Comparison of ENCODE assay signal across 27 mouse cellular contexts in genomic region chr12:71431116-71431515, GRCm38 (mm10).
DNase-seq lines count a peak whose midpoint lies in the region; ATAC-seq and TF ChIP-seq lines count a peak whose summit lies in the region.
"Had no signal": no experiment of that assay in that cellular context is flagged by ENCODE, and none has a peak within 500 bp of the region (broad histone marks: within the 10 kb centered on the region; RNA-seq: fewer than 3 reads in every experiment).

No protein-coding gene starts in this region.

- H3K4me2 ChIP-seq in embryonic facial prominence, embryonic 11.5 days (ENCODE audit: low read depth, low read length), result no peak overlapping the region
- H3K4me2 ChIP-seq: embryonic facial prominence, embryonic 13.5 days; forebrain, embryonic 15.5 days; hindbrain, embryonic 13.5 days; limb, embryonic 13.5 days; liver, embryonic 11.5 days; midbrain, embryonic 12.5 days had no signal

- 0 out of 2 replicates have a peak overlapping the region, but pooled peaks have one; percentile 3 for H3K27ac ChIP-seq in embryonic facial prominence, embryonic 11.5 days (replicated peaks; ENCODE audit: low read depth, low read length)
- H3K27ac ChIP-seq: embryonic facial prominence, embryonic 13.5 days; forebrain, embryonic 10.5 days; forebrain, embryonic 15.5 days; hindbrain, embryonic 13.5 days; left cerebral cortex, adult 2 months; limb, embryonic 13.5 days; midbrain, embryonic 12.5 days had no signal

- WGBS in embryonic facial prominence, embryonic 11.5 days, result 64% methylated on average over 8 of the region's 8 CpGs
- 74% methylated on average over 8 of the region's 8 CpGs for WGBS in lung, adult 2 months

- H3K9ac ChIP-seq in embryonic facial prominence, embryonic 11.5 days (replicated peaks; ENCODE audit: low read length), result no peak overlapping the region
- H3K9ac ChIP-seq: embryonic facial prominence, embryonic 13.5 days; forebrain, embryonic 15.5 days; hindbrain, embryonic 13.5 days; limb, embryonic 13.5 days; midbrain, embryonic 12.5 days had no signal

- peaks cover 12% of the 10 kb centered on the region; the same call in 1 of the 2 replicates for H3K4me1 ChIP-seq in embryonic facial prominence, embryonic 11.5 days (ENCODE audit: control insufficient read depth, insufficient read depth, low read length)
- H3K4me1 ChIP-seq in lung, adult 2 months (ENCODE audit: control insufficient read depth, insufficient read depth, low read length), result no peaks in the 10 kb centered on the region
- H3K4me1 ChIP-seq: megakaryocyte, embryonic 14.5 days had no signal

- intact Hi-C loops in left cerebral cortex, postnatal 4 days (cut with DNase I), result no loop called here
- intact Hi-C loops in heart, postnatal 36 days (cut with DNase I), result no loop called here

- no peak for TF ChIP-seq POLR2A in lung, adult 2 months (IDR thresholded peaks at IDR 0.05; ENCODE audit: borderline replicate concordance, extremely low read depth, low read depth, low read length)

- DNase-seq in left cerebral cortex, postnatal 4 days, result peak; percentile 31
- no peak for DNase-seq in left cerebral cortex, adult 11 months (ENCODE audit: low spot score)
- peak; percentile 79 to 87 for DNase-seq in cerebellum, adult 18-20 months
- DNase-seq in cerebellum, postnatal 10 days, result peak; percentile 71 to 79
- no peak for DNase-seq in embryonic facial prominence, embryonic 11.5 days (ENCODE audit: low spot score)
- no peak for DNase-seq in heart, postnatal 36 days
- DNase-seq in frontal cortex, adult 2 months (ENCODE audit: extremely low spot score in 1 of 2, low spot score in 1 of 2), result no peak
- no peak for DNase-seq in lung, adult 2 months
- DNase-seq: adrenal gland, postnatal 10 days; gastrocnemius, postnatal 14 days; kidney, adult 9 months; kidney, postnatal 10 days; lung, postnatal 4 days; spleen, adult 18-20 months; thymus, postnatal 14 days had no signal

- TF ChIP-seq CTCF in lung, adult 2 months (IDR thresholded peaks at IDR 0.05; ENCODE audit: insufficient read depth, low read length), result no peak

- no peaks in the 10 kb centered on the region for H3K36me3 ChIP-seq in embryonic facial prominence, embryonic 11.5 days (replicated peaks; ENCODE audit: control insufficient read depth, insufficient read depth, low read depth, low read length)
- H3K36me3 ChIP-seq: embryonic facial prominence, embryonic 13.5 days; forebrain, embryonic 10.5 days; forebrain, embryonic 15.5 days; hindbrain, embryonic 13.5 days; limb, embryonic 13.5 days; midbrain, embryonic 12.5 days had no signal

- no peaks in the 10 kb centered on the region for H3K27me3 ChIP-seq in embryonic facial prominence, embryonic 11.5 days (ENCODE audit: control insufficient read depth, insufficient read depth, low read length)
- H3K27me3 ChIP-seq: embryonic facial prominence, embryonic 13.5 days; forebrain, embryonic 15.5 days; Patski had no signal

- H3K9me3 ChIP-seq in embryonic facial prominence, embryonic 11.5 days (replicated peaks; ENCODE audit: control insufficient read depth, low read length), result no peaks in the 10 kb centered on the region
- H3K9me3 ChIP-seq: embryonic facial prominence, embryonic 13.5 days; forebrain, embryonic 10.5 days; forebrain, embryonic 15.5 days; hindbrain, embryonic 13.5 days; limb, embryonic 13.5 days; megakaryocyte, embryonic 14.5 days; midbrain, embryonic 12.5 days had no signal

- H3K4me3 ChIP-seq in embryonic facial prominence, embryonic 11.5 days (ENCODE audit: low read depth, low read length), result no peak overlapping the region
- no peak overlapping the region for H3K4me3 ChIP-seq in lung, adult 2 months (replicated peaks; ENCODE audit: extremely low read depth, low read depth, low read length)
- H3K4me3 ChIP-seq: embryonic facial prominence, embryonic 13.5 days; forebrain, embryonic 10.5 days; forebrain, embryonic 15.5 days; hindbrain, embryonic 13.5 days; left cerebral cortex, adult 2 months; limb, embryonic 13.5 days; megakaryocyte, embryonic 14.5 days; midbrain, embryonic 12.5 days had no signal

- ATAC-seq in embryonic facial prominence, embryonic 11.5 days (replicated peaks; ENCODE audit: insufficient number of reproducible peaks, low FRiP score, low TSS enrichment, low read depth), result no peak
- ATAC-seq: forebrain, embryonic 15.5 days; intestine, postnatal 0 days; lung, postnatal 0 days; Patski had no signal

Comparison
In these comparisons a context has a peak if more than half of its experiments do, and no peak if none do; other contexts are left out.
1. DNase-seq: peak in left cerebral cortex, postnatal 4 days (single experiment), cerebellum, adult 18-20 months (2 of 2) and cerebellum, postnatal 10 days (2 of 2); none in left cerebral cortex, adult 11 months (single experiment), embryonic facial prominence, embryonic 11.5 days (single experiment), heart, postnatal 36 days (0 of 2), frontal cortex, adult 2 months (0 of 2) and lung, adult 2 months (single experiment).